Mouse (Mus musculus) CD4-positive helper T cell, adult 2 months (primary cell): ENCODE data around the gene Insyn1.

ENCODE experiments used
- DNase-seq: peaks from one replicate; pipeline ENCODE4 v3.0.0-alpha.2; 2012; ENCODE audit warnings: low read depth, missing footprints, low spot score

Insyn1 gene

DNA sequence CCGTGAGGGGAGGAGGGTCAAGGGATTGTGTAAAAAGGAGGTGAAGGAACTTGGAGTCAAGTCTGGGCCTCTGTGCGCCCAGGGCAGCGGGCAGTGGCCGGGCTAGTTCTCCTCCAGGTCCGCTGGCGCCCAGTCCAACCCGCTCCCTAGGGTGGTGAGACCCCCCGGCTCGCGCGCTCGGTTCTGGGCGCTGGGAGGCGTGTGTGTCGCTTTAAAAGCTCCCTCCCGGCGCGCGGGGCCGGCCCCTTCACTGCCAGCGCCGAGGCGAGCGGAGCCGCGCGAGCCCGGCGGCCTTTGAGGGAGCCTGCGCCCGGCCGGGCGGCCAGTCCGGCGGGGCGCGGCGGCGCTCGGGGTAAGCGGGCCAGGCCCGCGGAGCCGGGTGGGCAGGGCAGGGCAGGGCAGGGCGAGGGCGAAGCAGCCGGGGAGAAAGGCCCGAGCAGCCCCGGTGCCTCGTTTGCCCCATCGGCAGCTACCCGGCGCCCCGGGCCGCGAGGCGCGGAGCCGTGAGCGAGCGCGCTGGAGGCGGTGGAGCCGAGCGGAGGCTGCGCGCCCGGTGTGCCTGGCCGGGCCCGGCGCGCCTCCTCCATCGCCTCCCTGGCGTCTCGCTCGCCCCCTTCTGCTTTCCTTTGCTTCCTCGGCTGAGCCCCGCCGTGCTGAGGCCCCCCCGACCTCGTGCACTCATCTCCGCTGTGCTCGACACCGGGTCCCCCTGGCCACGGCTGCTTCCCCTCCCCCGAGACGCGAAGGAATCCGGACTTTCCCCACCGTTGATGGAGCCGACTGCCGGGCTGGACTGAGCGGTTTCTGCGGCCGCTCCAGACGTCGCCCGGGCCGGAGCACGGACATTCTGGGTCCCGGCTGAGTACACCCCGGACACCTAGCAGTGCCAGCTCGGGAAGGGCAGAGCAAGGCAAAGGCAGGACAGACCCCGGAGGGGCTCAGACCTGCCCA, at the start of gene Insyn1:
Gene Insyn1 (plus strand): TSS at position 753 of the 951 bp plus-strand sequence.
- no peak for DNase-seq

DNA sequence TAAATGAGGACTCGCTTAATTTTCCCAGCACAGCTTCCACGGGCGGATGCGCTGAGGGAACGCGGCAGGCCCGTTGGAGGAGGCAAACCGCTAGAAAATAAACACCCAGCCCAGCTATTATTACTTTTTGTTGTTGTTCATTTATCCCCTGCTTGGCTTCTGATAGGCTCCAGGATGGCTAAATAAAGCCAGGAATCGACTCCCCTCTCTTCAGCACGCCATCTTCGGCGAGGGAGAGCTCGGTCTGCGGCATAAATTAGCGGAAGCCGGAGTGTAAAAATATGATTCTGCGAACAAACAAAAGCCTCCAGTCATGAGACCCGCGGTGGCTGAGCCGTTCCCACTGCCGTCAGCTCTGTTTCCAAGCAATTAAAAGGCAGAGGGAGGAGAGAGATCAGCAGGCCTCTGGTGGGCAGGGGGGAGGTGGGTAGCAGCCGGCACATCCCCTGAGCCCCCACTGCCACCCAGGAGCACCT, 49.4 kb upstream of the Insyn1 start:
- no peak for DNase-seq

DNA sequence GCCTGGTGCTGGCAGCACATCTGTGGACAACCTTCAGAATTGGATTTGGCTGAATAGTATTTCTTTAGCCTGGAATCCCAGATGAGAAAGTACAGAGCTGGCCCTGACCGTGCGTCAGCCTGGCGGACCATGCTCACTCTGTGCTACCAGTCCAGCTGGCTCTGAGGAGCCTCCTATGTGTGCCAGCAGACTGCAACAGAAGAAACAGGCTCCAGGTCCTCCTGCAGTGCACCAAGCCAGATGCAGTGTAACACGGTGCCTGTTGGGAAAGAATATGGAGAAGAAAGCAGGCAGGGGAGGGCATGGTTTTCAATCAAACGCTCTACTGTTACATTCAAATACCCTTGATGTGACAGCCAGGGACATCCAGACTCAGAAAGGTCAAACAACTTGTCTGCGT, 48.3 kb upstream of the Insyn1 start:
- no peak for DNase-seq

DNA sequence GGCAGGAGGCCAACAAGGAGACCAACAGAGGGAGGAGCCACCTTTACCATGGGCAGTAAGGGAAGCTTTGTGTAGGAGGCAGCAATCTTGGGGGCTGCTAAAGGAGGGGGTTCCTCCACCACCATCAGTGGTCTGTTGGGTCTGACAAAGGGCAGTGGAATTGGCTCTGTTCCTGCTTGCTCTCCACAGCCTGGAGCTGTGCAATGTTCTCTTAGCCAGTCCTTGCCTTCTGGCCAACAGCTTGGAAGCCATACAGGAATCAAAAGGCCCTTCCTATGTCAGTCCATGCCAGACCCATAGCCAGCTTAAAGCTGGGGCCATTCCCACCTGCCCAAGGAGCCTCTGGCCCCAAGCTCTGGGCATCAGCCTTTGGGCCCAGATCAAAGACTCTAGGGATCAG, 47.8 kb upstream of the Insyn1 start:
- DNase-seq, result no peak

DNA sequence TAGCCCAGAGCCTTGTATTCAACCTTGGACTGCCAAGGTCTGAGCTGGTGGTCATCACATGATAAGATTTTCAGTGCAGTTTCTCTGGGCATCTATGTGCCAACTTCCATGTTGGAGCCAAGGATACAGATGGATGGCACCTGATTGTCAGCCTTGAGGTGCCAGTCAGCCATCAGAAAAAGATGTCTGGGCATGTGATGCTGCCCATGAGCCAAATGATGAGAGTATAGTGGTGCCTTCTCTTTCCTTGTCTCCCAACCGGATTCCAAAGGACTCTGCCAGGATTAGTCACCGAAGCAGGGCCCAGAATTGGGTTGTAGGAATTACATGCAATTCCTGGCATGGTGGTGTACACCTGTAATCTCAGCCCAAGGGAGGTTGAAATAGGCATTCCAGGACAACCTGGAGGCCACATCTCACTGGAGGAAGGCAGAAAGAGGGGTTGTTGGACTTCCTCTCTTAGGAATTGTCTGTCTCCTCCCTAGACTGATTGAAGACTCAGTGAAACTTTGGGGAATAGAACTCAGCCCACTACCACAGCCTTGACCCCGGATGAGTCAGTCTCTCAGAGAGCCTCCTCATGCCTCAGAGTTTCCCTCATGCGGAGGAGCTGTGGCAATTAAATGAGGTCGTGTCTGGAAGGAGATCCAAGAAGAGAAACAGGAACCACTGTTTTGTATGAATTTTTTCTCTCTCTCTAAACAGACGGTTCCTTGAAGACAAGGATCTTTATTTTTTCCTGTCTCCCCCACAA, 46.9 kb upstream of the Insyn1 start:
- DNase-seq, result no peak

DNA sequence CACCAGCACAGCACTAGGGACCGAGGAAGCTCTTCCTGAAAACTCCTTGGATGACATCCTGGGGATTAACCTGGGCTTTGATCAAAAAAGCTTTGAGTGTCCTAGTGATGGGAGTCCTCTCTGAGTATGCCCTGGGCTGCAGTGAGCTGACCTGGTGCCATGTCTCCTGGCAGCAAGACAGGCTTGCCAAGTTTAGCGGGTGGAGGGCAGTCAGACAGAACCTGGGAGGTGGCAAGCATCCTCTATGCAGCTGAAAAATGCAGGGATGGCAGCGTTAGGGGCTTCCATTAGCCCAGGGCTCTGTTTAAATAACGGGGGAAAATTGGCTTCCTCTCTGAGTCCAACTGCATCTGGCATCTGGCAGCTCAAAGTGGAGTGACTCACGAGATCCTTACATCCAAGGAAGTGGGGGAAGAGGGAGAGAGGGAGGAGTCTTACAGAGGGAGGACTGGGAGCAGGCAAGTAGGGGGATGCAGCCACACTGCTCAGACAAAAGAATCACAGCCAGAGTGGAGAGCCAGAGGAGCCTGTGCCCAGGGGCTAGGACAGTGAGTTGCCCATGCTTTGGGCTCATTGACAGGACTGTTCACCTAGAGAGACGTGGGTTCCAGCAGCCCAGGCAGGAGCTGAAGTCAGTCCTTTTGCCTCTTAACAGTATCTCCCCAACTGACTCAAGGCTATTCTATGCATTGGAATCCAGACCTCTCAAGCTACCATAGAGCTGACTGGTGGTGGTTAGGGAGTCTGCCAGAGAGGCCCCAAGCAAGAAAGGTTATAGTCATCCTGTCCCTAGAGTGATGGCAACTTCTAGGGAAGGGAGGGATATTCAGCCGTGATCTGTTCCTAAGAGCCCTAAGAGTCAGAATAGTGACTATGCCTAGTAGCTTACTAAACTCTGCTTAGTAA, 46.0 kb upstream of the Insyn1 start:
- no peak for DNase-seq

DNA sequence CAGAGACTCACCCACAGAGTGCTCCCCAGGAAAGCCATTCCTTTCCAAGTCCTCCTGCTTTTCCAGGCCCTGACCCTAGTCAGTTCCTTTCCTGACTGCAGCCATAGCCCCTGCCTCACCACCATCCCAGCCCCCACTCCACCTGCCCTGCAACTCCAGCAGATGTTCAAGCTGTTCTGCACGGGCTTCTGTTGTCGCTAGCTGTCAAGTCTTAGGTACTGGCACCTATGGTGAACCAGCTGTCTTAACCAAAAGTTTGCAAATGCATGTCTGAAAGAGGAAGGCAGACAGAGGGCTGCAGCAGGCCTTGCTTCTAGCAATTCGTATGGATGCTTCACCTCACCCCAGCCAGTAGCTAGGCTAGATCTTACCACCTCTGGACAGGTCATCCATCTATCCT, 45.3 kb upstream of the Insyn1 start:
- no peak for DNase-seq

DNA sequence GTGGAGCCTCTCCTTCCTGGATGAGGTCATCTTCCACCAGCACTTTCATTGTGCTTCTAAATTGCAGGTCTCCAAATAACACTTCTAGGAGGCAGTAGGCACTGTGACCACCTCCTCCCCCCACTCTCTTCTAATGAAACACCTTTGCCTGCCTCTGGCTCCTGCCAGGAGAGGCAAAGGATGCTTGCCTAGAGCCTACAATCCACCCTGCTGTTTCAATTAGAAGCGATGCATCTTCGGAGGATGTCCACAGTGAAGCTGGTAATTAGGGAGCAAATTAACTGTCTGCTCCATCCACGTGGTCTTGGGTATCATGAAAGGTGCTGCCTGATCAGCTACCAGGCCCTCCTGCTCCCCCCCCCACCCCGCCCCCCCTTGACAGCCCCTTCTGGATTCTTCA, 41.6 kb upstream of the Insyn1 start:
- DNase-seq, result no peak

DNA sequence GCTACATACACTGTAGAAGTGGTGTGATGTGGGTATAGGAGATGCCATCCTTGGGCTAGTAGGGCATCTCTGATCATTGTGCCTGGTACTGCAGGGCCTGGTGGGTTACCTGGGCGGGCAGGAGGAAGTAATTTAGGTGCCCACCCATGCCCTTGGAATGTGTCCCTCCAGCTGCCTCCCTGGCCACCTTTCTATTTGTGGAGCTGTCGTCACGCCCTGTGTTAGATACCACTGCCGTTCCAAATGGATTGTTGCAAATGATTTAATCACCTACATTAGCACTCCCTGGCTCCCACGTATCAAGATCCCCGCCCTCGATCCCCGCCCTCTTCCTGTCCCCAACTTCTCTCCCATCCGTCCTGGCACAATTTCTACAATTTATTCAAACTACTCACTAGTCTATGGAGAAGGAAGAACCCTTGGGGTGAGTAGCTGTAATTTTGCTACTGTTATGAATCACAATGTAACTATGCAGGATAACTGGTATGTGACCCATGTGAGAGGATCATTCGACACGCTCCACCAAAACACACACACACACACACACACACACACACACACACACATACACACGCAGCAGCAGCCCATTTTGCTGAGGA, 40.3 kb upstream of the Insyn1 start:
- no peak for DNase-seq

DNA sequence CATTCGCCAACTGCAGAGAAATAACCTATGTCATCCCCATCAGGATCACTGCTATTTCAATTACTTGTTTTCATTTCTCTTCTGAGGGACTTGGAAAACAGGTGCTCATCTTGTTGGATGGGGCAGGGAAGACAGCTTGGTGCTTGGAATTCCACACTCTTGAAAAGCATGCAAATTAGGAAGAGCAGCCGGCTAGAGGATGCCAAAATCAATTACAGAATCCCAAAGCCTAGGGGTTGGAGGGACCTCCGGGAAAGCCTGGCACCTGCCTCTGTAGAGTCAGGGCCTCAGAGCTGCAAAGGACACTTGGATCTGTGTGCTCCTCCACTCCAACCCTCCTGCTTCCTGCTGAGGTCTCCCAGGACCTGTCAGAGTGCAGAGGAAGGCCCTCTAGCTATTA, 38.9 kb upstream of the Insyn1 start:
- DNase-seq, result no peak

DNA sequence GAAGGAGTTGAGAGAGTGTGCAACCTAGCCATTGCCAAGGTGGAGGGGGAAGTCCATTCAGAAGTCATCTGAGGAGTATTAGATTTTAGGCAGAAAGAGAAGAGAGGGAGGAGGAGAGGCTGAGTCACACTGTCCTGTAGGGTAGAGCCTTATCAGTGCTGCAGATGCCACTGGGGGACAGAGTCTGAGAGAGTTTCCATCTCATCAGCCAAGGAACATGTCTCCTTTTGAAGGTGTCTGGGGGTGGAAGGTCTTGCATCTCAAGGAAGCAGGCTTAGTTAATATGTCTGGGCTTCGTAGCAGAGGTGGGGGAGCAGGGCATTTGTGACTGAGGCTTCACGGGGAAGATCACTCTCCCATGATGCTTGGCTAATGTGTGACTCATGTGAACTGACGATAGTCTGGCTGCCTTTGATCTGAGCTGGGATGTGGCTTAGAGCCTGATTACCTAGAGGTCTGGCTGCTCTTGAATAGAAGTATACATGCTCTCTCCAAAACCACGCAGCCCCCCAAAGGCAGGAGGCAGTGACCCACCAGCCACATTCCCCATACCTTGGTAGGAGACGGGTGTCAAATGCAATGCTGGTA, 34.5 kb upstream of the Insyn1 start:
- DNase-seq, result no peak

DNA sequence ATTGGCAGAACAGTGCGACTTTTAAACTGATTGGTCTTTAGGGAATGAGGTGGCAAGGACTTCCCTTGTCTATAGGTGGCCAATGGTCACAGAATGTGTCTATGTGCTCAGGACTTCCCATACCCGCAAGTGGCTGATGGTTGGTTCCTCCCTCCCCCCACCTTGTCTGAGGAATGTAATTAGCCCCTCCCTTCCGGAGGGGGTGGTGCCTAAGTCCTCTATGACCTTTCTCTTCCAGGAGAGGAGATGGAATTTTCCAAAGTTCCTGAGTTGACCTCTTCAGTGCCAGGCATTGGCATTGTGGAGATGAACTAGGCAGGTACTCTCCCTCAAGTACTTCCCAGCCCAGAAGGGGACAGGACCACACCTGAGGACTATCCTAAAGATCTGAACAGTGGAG, 33.5 kb upstream of the Insyn1 start:
- DNase-seq, result no peak

DNA sequence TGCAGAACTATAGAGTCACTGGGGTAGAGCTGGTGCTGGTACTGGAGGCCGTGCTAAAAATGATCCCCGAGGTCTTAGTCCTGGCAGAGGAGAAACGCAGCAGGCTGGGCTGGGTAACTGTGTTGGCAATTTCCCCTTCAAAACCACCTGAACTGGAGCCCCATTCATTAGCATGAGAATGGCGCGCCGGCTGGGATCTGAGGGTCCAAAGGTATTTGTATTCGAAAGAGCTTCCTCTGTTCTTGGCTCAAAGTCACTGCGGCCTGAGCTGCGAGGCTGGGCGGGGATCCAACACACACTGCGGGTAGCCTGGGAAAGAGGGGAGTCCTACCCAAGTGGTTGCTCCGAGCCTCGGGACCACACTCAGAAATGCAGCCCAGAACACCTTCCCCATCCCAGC, 32.6 kb upstream of the Insyn1 start:
- DNase-seq, result no peak

DNA sequence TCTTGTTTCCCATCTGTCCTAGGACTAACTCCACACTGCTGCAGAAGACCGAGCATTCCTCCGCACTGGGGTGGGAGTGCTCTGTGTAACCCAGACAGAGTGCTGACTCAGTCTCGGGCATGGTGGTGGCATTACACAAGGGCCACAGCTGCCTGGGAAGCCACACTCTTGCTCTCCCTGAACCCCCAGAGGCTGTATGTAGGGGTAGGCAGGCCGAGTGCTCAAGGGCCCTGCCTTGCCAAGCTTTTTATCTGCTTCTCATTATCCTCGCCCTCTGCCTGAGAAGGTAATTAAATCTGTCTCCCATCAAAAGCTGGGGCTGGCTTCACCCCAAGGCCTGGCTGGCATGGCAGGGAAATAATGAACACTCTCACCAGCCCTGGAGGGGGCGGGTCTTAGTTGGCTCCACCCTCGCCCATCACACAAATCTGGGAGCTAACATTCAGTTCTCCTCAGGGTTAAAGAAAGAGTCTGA, 30.9 kb upstream of the Insyn1 start:
- DNase-seq, result no peak

DNA sequence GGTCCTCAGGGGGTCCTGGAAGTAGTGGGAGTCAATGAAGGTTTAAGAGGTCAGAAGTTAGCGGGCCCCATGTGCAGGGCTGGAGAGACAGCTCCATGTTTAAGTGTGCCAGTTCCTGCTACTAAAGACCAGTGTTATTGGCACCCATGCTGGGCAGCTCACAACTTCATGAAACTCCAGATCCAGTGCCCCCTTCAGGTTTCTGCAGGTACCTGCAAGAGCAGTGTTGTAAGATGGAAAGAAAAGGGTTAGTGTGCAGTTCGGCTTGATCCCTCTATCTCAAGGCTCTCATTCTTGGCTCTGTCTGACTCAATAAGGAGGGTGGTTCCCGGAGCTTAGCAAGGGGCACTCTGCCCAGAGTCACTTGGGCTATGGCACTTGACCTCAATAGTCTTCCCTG, 30.1 kb upstream of the Insyn1 start:
- DNase-seq, result no peak

DNA sequence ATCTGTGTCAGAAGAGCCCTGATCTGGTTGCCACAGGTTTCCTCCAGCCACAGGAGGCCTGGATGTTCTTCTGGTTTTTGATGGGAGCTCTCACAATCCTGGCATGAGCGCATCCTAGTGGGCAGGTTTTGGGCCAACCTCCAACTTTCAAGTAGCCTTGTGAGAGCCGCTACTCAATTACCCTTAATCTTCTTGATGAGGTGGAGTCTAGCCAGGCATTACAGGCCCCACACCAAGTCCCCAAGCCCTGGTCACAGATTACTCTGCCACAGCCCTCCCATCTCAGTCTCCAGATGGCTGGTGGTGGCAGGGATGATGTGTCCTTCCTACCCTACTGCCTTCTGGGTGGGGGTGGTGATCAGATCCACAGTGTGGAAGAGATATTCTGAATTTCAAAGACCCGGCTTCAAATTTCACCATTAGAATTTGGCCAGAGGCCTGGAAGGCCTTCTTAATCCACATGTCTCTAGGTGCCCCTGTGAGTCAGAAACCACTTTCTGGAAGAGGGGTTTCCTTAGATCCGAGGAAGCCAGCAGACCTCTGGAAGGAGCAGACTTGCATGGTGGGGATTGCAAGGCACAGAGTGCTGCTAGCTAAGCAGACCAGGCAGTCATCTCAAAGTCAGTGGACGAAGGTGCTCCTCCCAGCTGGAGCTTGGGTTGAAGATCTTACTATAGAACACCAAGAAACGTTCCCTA, 29.4 kb upstream of the Insyn1 start:
- DNase-seq, result no peak

DNA sequence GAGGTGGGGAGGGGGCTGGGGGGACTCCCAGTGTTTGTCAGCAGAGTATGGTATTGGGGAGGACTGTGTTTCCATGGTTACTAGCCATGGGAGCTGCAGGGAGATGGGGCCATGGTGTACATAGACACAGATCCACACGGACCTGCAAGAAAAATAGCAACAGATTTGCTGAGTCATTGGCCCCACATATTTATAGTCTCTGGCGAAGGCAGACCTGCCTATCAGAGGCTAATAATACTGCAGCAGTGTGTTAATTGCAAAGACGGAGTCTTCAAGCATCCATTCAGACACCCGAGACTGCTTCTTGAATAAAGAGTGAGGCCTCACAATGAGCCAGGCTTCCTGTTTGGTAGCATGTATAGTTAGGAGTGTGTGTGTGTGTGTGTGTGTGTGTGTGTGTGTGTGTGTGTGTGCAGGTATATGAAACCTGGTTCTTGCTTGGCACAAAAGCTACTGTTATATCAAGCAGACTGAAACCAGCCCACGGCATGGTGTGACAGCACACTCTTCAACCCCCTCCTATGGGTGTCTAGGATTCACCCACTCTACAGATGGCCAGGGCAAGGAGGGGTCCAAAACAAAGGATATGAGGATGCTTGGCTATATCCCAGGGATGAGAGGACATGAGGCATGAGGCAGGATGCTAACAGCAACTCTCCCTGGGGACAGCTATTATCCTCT, 20.9 kb upstream of the Insyn1 start:
- no peak for DNase-seq

DNA sequence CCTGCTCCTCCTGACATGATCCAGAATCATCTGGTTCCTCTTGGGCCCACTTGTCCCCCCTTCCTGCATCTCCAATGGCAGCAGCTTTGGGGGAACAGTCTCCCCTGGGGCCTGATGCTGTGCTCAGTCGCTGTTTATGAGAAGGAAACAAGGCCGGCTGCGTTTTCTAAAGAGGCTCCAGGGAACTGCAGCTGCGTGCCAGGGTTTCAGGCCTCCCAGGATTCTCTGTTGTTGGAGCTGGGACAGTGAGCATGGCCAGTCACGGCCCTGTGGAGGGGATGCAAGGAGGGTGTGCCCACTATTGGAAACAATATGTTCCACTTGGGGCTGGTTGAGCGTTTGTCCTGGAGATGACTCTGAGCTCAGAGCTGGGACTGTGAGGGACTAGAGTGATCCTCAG, 17.9 kb upstream of the Insyn1 start:
- no peak for DNase-seq

DNA sequence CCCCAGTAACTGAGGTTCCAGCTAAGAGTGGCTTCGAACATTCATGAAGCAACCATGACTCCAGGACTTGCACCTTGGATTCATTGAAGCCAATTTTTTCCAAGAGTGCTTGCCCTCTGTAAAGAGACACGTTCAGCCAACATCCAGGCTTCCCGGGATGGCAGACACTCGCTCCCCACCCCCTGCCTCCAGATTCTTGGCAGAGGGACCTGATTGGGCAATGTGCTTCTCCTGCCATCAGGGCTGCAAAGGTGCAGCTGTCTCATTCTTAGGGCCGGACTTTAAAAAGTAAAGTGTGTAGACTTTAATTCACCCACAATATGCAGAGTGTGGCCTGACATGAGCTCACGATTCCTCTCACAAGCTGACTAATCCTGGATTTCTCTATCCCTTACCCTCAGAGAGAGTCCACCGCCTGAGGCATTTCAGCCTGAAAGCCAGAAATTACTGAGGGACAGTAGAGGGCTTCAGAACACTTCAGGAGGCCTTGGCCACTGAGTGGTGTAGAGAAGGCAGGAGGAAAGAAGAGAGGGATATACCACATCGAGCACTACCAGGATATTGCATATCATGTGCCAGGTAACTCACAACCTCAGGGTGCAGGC, 15.1 kb upstream of the Insyn1 start:
- no peak for DNase-seq
